Comparison of ENCODE assay signal across 27 mouse cellular contexts in the genomic region with DNA sequence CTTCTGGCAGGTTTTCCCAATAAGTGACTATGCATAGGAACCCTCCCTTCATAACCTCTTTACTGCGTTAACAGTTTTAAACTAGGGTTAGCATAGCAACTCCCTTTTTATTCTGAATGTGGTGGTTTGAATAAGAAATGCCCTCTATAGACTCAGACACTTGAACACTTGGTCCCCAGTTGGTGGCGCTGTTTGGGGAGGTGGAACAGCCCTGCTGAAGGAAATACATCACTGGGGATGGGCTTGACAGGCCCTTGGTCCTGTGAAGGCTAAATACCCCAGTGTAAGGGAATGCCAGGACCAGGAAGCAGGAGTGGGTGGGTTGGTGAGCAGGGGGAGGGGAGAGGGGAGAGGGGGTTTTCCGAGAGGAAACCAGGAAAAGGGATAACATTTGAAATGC.
DNase-seq lines count a peak whose midpoint lies in the region; TF ChIP-seq lines count a peak whose summit lies in the region.
"Had no signal": no experiment of that assay in that cellular context is flagged by ENCODE, and none has a peak within 500 bp of the region (broad histone marks: within the 10 kb centered on the region; RNA-seq: fewer than 3 reads in every experiment).

No protein-coding gene starts in this region.

- dilution Hi-C loops in CH12.LX (cut with MboI; ENCODE audit: extremely low pct_ligation_motif_present, extremely low pct_unique_long_range_greater_than_20kb, low sequenced_read_pairs), result no loop called here

- H3K4me1 ChIP-seq in CH12.LX (ENCODE audit: control insufficient read depth in 1 of 2, insufficient read depth in 2 of 2) (peaks cover 3 to 20% of the 10 kb centered on the region in 2 experiments; a peak in 3 of 4 replicates), MEL (ENCODE audit: control insufficient read depth in 1 of 2, insufficient read depth in 2 of 2, low read length in 2 of 2) (no peaks in the 10 kb centered on the region)
- H3K4me1 ChIP-seq: forebrain, embryonic 13.5 days; hindbrain, embryonic 10.5 days; hindbrain, embryonic 15.5 days; liver, embryonic 12.5 days; midbrain, embryonic 15.5 days had no signal

- DNase-seq in A20 (ENCODE audit: low read depth, low spot score) (peak; percentile 22), CH12.LX (ENCODE audit: extremely low read depth) (peak; percentile 21), MEL (ENCODE audit: low read depth, low spot score) (peak; percentile 34)
- peak; percentile 3 for DNase-seq in splenic B cell, adult 2 months (ENCODE audit: low read depth, low spot score)
- DNase-seq in T-cell, adult 2 months (ENCODE audit: low spot score), result no peak
- no peak for DNase-seq in lung, postnatal 14 days
- DNase-seq: adrenal gland, postnatal 25 days; cerebellum, adult 18-20 months; cerebellum, postnatal 10 days; gastrocnemius, postnatal 10 days; heart, postnatal 14 days; kidney, adult 18-20 months; kidney, postnatal 10 days; layer of hippocampus, postnatal 36 days; left cerebral cortex, postnatal 4 days; liver, postnatal 0 days; right cerebral cortex, adult 18-20 months; spleen, adult 18-20 months; thymus, adult 18-20 months; thymus, postnatal 25 days had no signal

- in situ Hi-C loops in CH12.LX (cut with MboI; ENCODE audit: low pct_ligation_motif_present, low pct_unique_long_range_greater_than_20kb, low sequenced_read_pairs), result no loop called here

- no peaks in the 10 kb centered on the region for H3K79me2 ChIP-seq in CH12.LX (replicated peaks; ENCODE audit: control insufficient read depth, extremely low read depth, insufficient read depth, poor library complexity, severe bottlenecking)
- H3K79me2 ChIP-seq in MEL (ENCODE audit: control insufficient read depth, insufficient read depth, low read length, poor library complexity), result no peaks in the 10 kb centered on the region

- peak in 1 of 2 experiments; percentile 33; a peak in 1 of 4 replicates for TF ChIP-seq CTCF in CH12.LX (conservative IDR thresholded peaks at IDR 0.05 in 1 of 2, IDR thresholded peaks at IDR 0.05 in 1 of 2; ENCODE audit: low read depth in 2 of 2, low read length in 2 of 2)
- peak; percentile 10 to 43 (median 37); a peak in 5 of 6 replicates for TF ChIP-seq CTCF in MEL (IDR thresholded peaks at IDR 0.05 in 2 of 3, conservative IDR thresholded peaks at IDR 0.05 in 1 of 3; ENCODE audit: control insufficient read depth in 1 of 3, insufficient read depth in 1 of 3, low read depth in 2 of 3, low read length in 3 of 3, poor library complexity in 1 of 3, severe bottlenecking in 1 of 3)

- no peak for TF ChIP-seq RAD21 in CH12.LX (IDR thresholded peaks at IDR 0.05; ENCODE audit: low read depth, low read length)
- TF ChIP-seq RAD21 in MEL (IDR thresholded peaks at IDR 0.05; ENCODE audit: low read depth, low read length), result no peak; the same call in 1 of the 2 replicates

- H3K27me3 ChIP-seq in CH12.LX (replicated peaks) (no peaks in the 10 kb centered on the region), MEL (ENCODE audit: control insufficient read depth in 1 of 2, insufficient read depth in 2 of 2, low read length in 2 of 2) (peaks cover 1 to 2% of the 10 kb centered on the region in 2 experiments; a peak in 2 of 4 replicates)
- H3K27me3 ChIP-seq in splenic B cell, adult 2 months (ENCODE audit: control insufficient read depth, insufficient read depth, low read length, poor library complexity, severe bottlenecking), result no peaks in the 10 kb centered on the region
- H3K27me3 ChIP-seq: forebrain, embryonic 13.5 days; hindbrain, embryonic 15.5 days; liver, embryonic 12.5 days; midbrain, embryonic 15.5 days had no signal

- H3K9me3 ChIP-seq in CH12.LX (replicated peaks; ENCODE audit: low read length) (no peaks in the 10 kb centered on the region), MEL (replicated peaks; ENCODE audit: insufficient read depth, low read length) (no peaks in the 10 kb centered on the region)
- H3K9me3 ChIP-seq: forebrain, embryonic 13.5 days; hindbrain, embryonic 10.5 days; hindbrain, embryonic 15.5 days; liver, embryonic 12.5 days; midbrain, embryonic 15.5 days had no signal

- no peak for TF ChIP-seq POLR2A in CH12.LX (IDR thresholded peaks at IDR 0.05; ENCODE audit: low read depth, low read length)
- no peak for TF ChIP-seq POLR2A in MEL (IDR thresholded peaks at IDR 0.05; ENCODE audit: control insufficient read depth in 1 of 2, insufficient read depth in 1 of 2, low read depth in 1 of 2, low read length in 2 of 2, poor library complexity in 1 of 2)

- H3K4me2 ChIP-seq in CH12.LX (ENCODE audit: insufficient read depth, low read depth, poor library complexity, severe bottlenecking), result no peak overlapping the region
- H3K4me2 ChIP-seq: forebrain, embryonic 13.5 days; hindbrain, embryonic 15.5 days; liver, embryonic 12.5 days; midbrain, embryonic 15.5 days had no signal

- H3K9ac ChIP-seq in CH12.LX (ENCODE audit: insufficient read depth, low read depth) (no peak overlapping the region), MEL (ENCODE audit: control insufficient read depth, low read depth, low read length, poor library complexity, severe bottlenecking) (no peak overlapping the region)
- H3K9ac ChIP-seq: forebrain, embryonic 13.5 days; hindbrain, embryonic 15.5 days; liver, embryonic 12.5 days; liver, postnatal 0 days; midbrain, embryonic 15.5 days had no signal

- H3K27ac ChIP-seq in CH12.LX (ENCODE audit: insufficient read depth, low read depth), result no peak overlapping the region
- no peak overlapping the region for H3K27ac ChIP-seq in MEL (ENCODE audit: control insufficient read depth, low read depth, low read length)
- H3K27ac ChIP-seq: forebrain, embryonic 13.5 days; hindbrain, embryonic 10.5 days; hindbrain, embryonic 15.5 days; liver, embryonic 12.5 days; macrophage; midbrain, embryonic 15.5 days; stomach, postnatal 0 days had no signal

- TF ChIP-seq EP300 in CH12.LX (IDR thresholded peaks at IDR 0.05; ENCODE audit: low read length), result no peak
- TF ChIP-seq EP300 in MEL (IDR thresholded peaks at IDR 0.05; ENCODE audit: low read depth in 1 of 2, low read length in 2 of 2), result no peak

- H3K4me3 ChIP-seq in CH12.LX (replicated peaks in 1 of 3; ENCODE audit: low read depth in 2 of 3, low read length in 2 of 3, poor library complexity in 1 of 3) (no peak overlapping the region), MEL (ENCODE audit: control insufficient read depth in 1 of 2, insufficient read depth in 1 of 2, low read depth in 2 of 2, low read length in 2 of 2) (no peak overlapping the region)
- H3K4me3 ChIP-seq: forebrain, embryonic 13.5 days; hindbrain, embryonic 10.5 days; hindbrain, embryonic 15.5 days; liver, embryonic 12.5 days; midbrain, embryonic 15.5 days had no signal

- no peaks in the 10 kb centered on the region for H3K36me3 ChIP-seq in CH12.LX (replicated peaks in 1 of 2; ENCODE audit: control insufficient read depth in 1 of 2, insufficient read depth in 1 of 2, low read length in 1 of 2)
- no peaks in the 10 kb centered on the region for H3K36me3 ChIP-seq in MEL (ENCODE audit: control insufficient read depth in 1 of 2, insufficient read depth in 2 of 2, low read length in 2 of 2)
- no peaks in the 10 kb centered on the region for H3K36me3 ChIP-seq in splenic B cell, adult 2 months (ENCODE audit: control insufficient read depth, insufficient read depth, low read length, poor library complexity, severe bottlenecking)
- H3K36me3 ChIP-seq: hindbrain, embryonic 10.5 days; hindbrain, embryonic 15.5 days; liver, embryonic 12.5 days; midbrain, embryonic 15.5 days had no signal

TF ChIP-seq in CH12.LX, 34 proteins besides CTCF, POLR2A, EP300 and RAD21:
- TF ChIP-seq E2F4 (IDR thresholded peaks at IDR 0.05; ENCODE audit: insufficient replicate concordance, low read depth, low read length) (no peak), TCF12 (IDR thresholded peaks at IDR 0.05; ENCODE audit: low read depth, low read length) (no peak), BHLHE40 (IDR thresholded peaks at IDR 0.05; ENCODE audit: low read depth, low read length) (no peak), ZNF384 (IDR thresholded peaks at IDR 0.05; ENCODE audit: low read depth, low read length) (no peak), PAX5 (IDR thresholded peaks at IDR 0.05; ENCODE audit: low read length) (no peak), JUND (conservative IDR thresholded peaks at IDR 0.05; ENCODE audit: low read depth, low read length) (no peak), ETS1 (conservative IDR thresholded peaks at IDR 0.05; ENCODE audit: low read depth, low read length) (no peak), CHD1 (IDR thresholded peaks at IDR 0.05; ENCODE audit: low read depth, low read length) (no peak), KAT2A (IDR thresholded peaks at IDR 0.05; ENCODE audit: insufficient replicate concordance, low read length) (no peak), MYC (IDR thresholded peaks at IDR 0.05; ENCODE audit: low read depth, low read length) (no peak), MEF2A (IDR thresholded peaks at IDR 0.05; ENCODE audit: borderline replicate concordance, low read depth, low read length) (no peak)

TF ChIP-seq in MEL, 35 proteins besides CTCF, POLR2A, EP300 and RAD21:
- TF ChIP-seq CHD2 (IDR thresholded peaks at IDR 0.05; ENCODE audit: low read length) (no peak), SMC3 (IDR thresholded peaks at IDR 0.05; ENCODE audit: low read depth, low read length) (peak; percentile 27; the same call in 1 of the 2 replicates)

Comparison
In these comparisons a context has a peak if more than half of its experiments do, and no peak if none do; other contexts are left out.
1. DNase-seq: peak in A20 (single experiment), CH12.LX (single experiment), MEL (single experiment) and splenic B cell, adult 2 months (single experiment); none in T-cell, adult 2 months (single experiment) and lung, postnatal 14 days (single experiment).